Mouse (Mus musculus) midbrain, embryonic 16.5 days (tissue): ENCODE measurements around the gene Jpt2. TPM values are rescaled to one million over a fixed set of nuclear protein-coding genes. Genes with fewer than 3 reads are reported as not detected.
"Not testable (repeated sequence)": the region's sequence is repeated elsewhere in the genome, so short reads cannot be mapped to it uniquely, and the experiment has no call there.

ENCODE experiments used
- ATAC-seq: fragments of 200-750 bp; cut with Nextera tagmentation; 2 replicates; pipeline ENCODE4 v1.8.0; 2017; ENCODE audit warnings: moderate TSS enrichment
- H3K27ac ChIP-seq: fragments of 300-500 bp; sonication (generic); 2 replicates; pipeline ENCODE4 v1.5.1; 2014; ENCODE audit warnings: mild to moderate bottlenecking, low read length, mixed read lengths
- H3K27me3 ChIP-seq: fragments of 300-500 bp; sonication (generic); 2 replicates; pipeline ENCODE4 v1.6.1; 2014; ENCODE audit warnings: low read depth, low read length, mixed read lengths; ENCODE audit not compliant: control insufficient read depth, insufficient read depth
- H3K36me3 ChIP-seq: fragments of 300-500 bp; sonication (generic); 2 replicates; pipeline ENCODE4 v1.6.1; 2014; ENCODE audit warnings: mild to moderate bottlenecking, low read length, moderate library complexity, mixed read lengths; ENCODE audit not compliant: control insufficient read depth, insufficient read depth
- H3K4me1 ChIP-seq: fragments of 300-500 bp; sonication (generic); 2 replicates; pipeline ENCODE4 v1.6.1; 2014; ENCODE audit warnings: mild to moderate bottlenecking, low read length, mixed read lengths; ENCODE audit not compliant: control insufficient read depth, insufficient read depth
- H3K4me2 ChIP-seq: fragments of 300-500 bp; sonication (generic); 2 replicates; pipeline ENCODE4 v1.6.1; 2014; ENCODE audit warnings: mild to moderate bottlenecking, low read length, mixed read lengths
- H3K4me3 ChIP-seq: fragments of 300-500 bp; sonication (generic); 2 replicates; pipeline ENCODE4 v1.5.1; 2014; ENCODE audit warnings: low read depth, mild to moderate bottlenecking, low read length, moderate library complexity, mixed read lengths
- H3K9ac ChIP-seq: fragments of 300-500 bp; sonication (generic); 2 replicates; pipeline ENCODE4 v1.6.1; 2014; ENCODE audit warnings: low read depth, low read length, mixed read lengths
- H3K9me3 ChIP-seq: fragments of 300-500 bp; sonication (generic); replicated peaks from 2 replicates; pipeline ENCODE4 v1.6.1; 2014; ENCODE audit warnings: mild to moderate bottlenecking, low read length, mixed read lengths; ENCODE audit not compliant: control insufficient read depth, poor library complexity, severe bottlenecking
- WGBS: fragments of 180-500 bp; shearing (Covaris S2); extraction: QIAGEN DNeasy Blood & Tissue Kit; methylation state at CpG from one replicate; pipeline ENCODE4 v1.1.7; 2014; 5-methylcytosine and 5-hydroxymethylcytosine counted together
- polyA plus RNA-seq: library from polyadenylated mRNA; unstranded; fragments of >200 nt; fragmentation: Nextera tagmentation; extraction: Ambion mirVana; gene quantifications from 2 replicates; pipeline ENCODE4 v1.2.1, GENCODE M21; 2015

Gene Jpt2
- polyA plus RNA-seq, 1 experiment from 2014 or later = 86.2 TPM

GRCm38 (mm10) chr17:24948204-24948603, 12.3 kb downstream of the Jpt2 start:
- no peak overlapping the region for H3K4me2 ChIP-seq
- H3K9me3 ChIP-seq = no peaks in the 10 kb centered on the region
- H3K27me3 ChIP-seq = no peaks in the 10 kb centered on the region
- H3K4me1 ChIP-seq = no peaks in the 10 kb centered on the region
- H3K4me3 ChIP-seq = no peak overlapping the region
- WGBS = 96% methylated on average over 5 of the region's 5 CpGs
- no peak overlapping the region for H3K27ac ChIP-seq
- H3K36me3 ChIP-seq = peaks cover 23% of the 10 kb centered on the region
- H3K9ac ChIP-seq = no peak overlapping the region
- no peak for ATAC-seq

- not testable (repeated sequence) for H3K4me3 ChIP-seq, H3K27ac ChIP-seq, H3K4me2 ChIP-seq, H3K9ac ChIP-seq, H3K9me3 ChIP-seq, H3K4me1 ChIP-seq, ATAC-seq, H3K27me3 ChIP-seq
- H3K36me3 ChIP-seq = peaks cover 18% of the 10 kb centered on the region
- 94% methylated on average over 1 of the region's 1 CpGs for WGBS
These were observed 16.9 kb downstream of the Jpt2 start for GRCm38 (mm10) chr17:24943589-24943988.

- Histone ChIP-seq H3K4me2 (no peak overlapping the region), H3K9ac (no peak overlapping the region), H3K4me1 (no peaks in the 10 kb centered on the region), H3K36me3 (peaks cover 17% of the 10 kb centered on the region), H3K27ac (no peak overlapping the region), H3K4me3 (no peak overlapping the region), H3K27me3 (no peaks in the 10 kb centered on the region), H3K9me3 (no peaks in the 10 kb centered on the region)
- ATAC-seq = no peak
- WGBS = 91% methylated on average over 7 of the region's 7 CpGs
These were observed 17.5 kb downstream of the Jpt2 start for GRCm38 (mm10) chr17:24943036-24943435.

GRCm38 (mm10) chr17:24942453-24942852, 18.0 kb downstream of the Jpt2 start:
- ATAC-seq = not testable (repeated sequence)

GRCm38 (mm10) chr17:24937266-24937665, 23.2 kb downstream of the Jpt2 start:
- 48% methylated on average over 6 of the region's 6 CpGs for WGBS
- H3K27ac ChIP-seq = peak overlapping the region; percentile 95
- no peaks in the 10 kb centered on the region for H3K9me3 ChIP-seq
- no peaks in the 10 kb centered on the region for H3K36me3 ChIP-seq
- H3K4me1 ChIP-seq = peaks cover 30% of the 10 kb centered on the region
- peak overlapping the region; percentile 84 for H3K9ac ChIP-seq
- no peaks in the 10 kb centered on the region for H3K27me3 ChIP-seq
- no peak for ATAC-seq
- H3K4me3 ChIP-seq = peak overlapping the region; percentile 84
- peak overlapping the region; percentile 73 for H3K4me2 ChIP-seq

More at GRCm38 (mm10) chr17:24942453-24942852, 18.0 kb downstream of the Jpt2 start:
- not testable (repeated sequence) for H3K27me3 ChIP-seq, H3K4me2 ChIP-seq, H3K9me3 ChIP-seq, H3K4me1 ChIP-seq, H3K27ac ChIP-seq, H3K9ac ChIP-seq, H3K4me3 ChIP-seq
- peaks cover 11% of the 10 kb centered on the region for H3K36me3 ChIP-seq
- 12% methylated on average over 2 of the region's 2 CpGs for WGBS

- no peaks in the 10 kb centered on the region for H3K27me3 ChIP-seq
- H3K9me3 ChIP-seq = no peaks in the 10 kb centered on the region
- peaks cover 30% of the 10 kb centered on the region for H3K4me1 ChIP-seq
- under 1% methylated on average over 67 of the region's 78 CpGs for WGBS
- peak within 1 kb of the TSS; percentile 84 for H3K9ac ChIP-seq
- peak; percentile 99 for ATAC-seq
- no peaks in the 10 kb centered on the region for H3K36me3 ChIP-seq
- peak within 1 kb of the TSS; percentile 95 for H3K27ac ChIP-seq
- H3K4me3 ChIP-seq = peak within 1 kb of the TSS; percentile 84
- peak within 1 kb of the TSS; percentile 73 for H3K4me2 ChIP-seq
These were observed 23.9 kb downstream of the Jpt2 start, which contains the start of gene Mapk8ip3 for GRCm38 (mm10) chr17:24936259-24937237. Gene Mapk8ip3, minus strand, starts transcription at chr17:24936977.

GRCm38 (mm10) chr17:24935666-24936065, 24.8 kb downstream of the Jpt2 start:
- Histone ChIP-seq H3K27ac (no peak overlapping the region), H3K9ac (peak overlapping the region; percentile 84), H3K4me3 (peak overlapping the region; percentile 84), H3K27me3 (no peaks in the 10 kb centered on the region), H3K4me2 (peak overlapping the region; percentile 73), H3K9me3 (no peaks in the 10 kb centered on the region), H3K36me3 (no peaks in the 10 kb centered on the region), H3K4me1 (peaks cover 30% of the 10 kb centered on the region)
- no peak for ATAC-seq

- peak overlapping the region; percentile 84; the same call in 1 of the 2 replicates for H3K4me3 ChIP-seq
- no peaks in the 10 kb centered on the region for H3K9me3 ChIP-seq
- H3K4me1 ChIP-seq = peaks cover 30% of the 10 kb centered on the region
- no peak overlapping the region for H3K27ac ChIP-seq
- no peaks in the 10 kb centered on the region for H3K36me3 ChIP-seq
- ATAC-seq = no peak
- no peaks in the 10 kb centered on the region for H3K27me3 ChIP-seq
- WGBS = 94% methylated on average over 4 of the region's 4 CpGs
- peak overlapping the region; percentile 84 for H3K9ac ChIP-seq
- H3K4me2 ChIP-seq = peak overlapping the region; percentile 73
These were observed 25.6 kb downstream of the Jpt2 start for GRCm38 (mm10) chr17:24934926-24935325.

- WGBS = 76% methylated on average over 4 of the region's 4 CpGs
- no peak overlapping the region for H3K4me3 ChIP-seq
- no peak for ATAC-seq
- H3K9me3 ChIP-seq = no peaks in the 10 kb centered on the region
- no peak overlapping the region for H3K27ac ChIP-seq
- H3K9ac ChIP-seq = no peak overlapping the region
- H3K4me1 ChIP-seq = peaks cover 30% of the 10 kb centered on the region
- H3K36me3 ChIP-seq = 0 out of 2 replicates have a peak, but pooled peaks cover 4% of the 10 kb centered on the region
- no peaks in the 10 kb centered on the region for H3K27me3 ChIP-seq
- no peak overlapping the region for H3K4me2 ChIP-seq
These were observed 27.3 kb downstream of the Jpt2 start for GRCm38 (mm10) chr17:24933163-24933562.
